Mouse (Mus musculus): Measurements from ENCODE around the gene Dnajb6. TPM values are rescaled to one million over a fixed set of nuclear protein-coding genes. Genes with fewer than 3 reads are reported as not detected.
"Not testable (repeated sequence)": the region's sequence is repeated elsewhere in the genome, so short reads cannot be mapped to it uniquely, and the experiment has no call there.

Dnajb6 gene
- polyA plus RNA-seq, 1 experiment = 49.8 TPM

GRCm38 (mm10) chr5:29778029-29778428 lies 42.5 kb downstream of the Dnajb6 start:
- H3K27me3 ChIP-seq (replicated peaks; ENCODE audit: control insufficient read depth, insufficient read depth, low read length) = no peaks in the 10 kb centered on the region
- no peaks in the 10 kb centered on the region for H3K36me3 ChIP-seq (ENCODE audit: control insufficient read depth, insufficient read depth, low read length)
- WGBS = 83% methylated on average over 6 of the region's 6 CpGs

GRCm38 (mm10) chr5:29779733-29780132 lies 44.2 kb downstream of the Dnajb6 start:
- not testable (repeated sequence) for H3K27ac ChIP-seq (ENCODE audit: insufficient read depth, low read depth, low read length); H3K4me3 ChIP-seq (ENCODE audit: insufficient read depth, low read depth, low read length); DNase-seq; H3K36me3 ChIP-seq (ENCODE audit: control insufficient read depth, insufficient read depth, low read length); H3K27me3 ChIP-seq (replicated peaks; ENCODE audit: control insufficient read depth, insufficient read depth, low read length); H3K4me1 ChIP-seq (ENCODE audit: control insufficient read depth, insufficient read depth, low read length)
- WGBS = 97% methylated on average over 9 of the region's 9 CpGs

More at GRCm38 (mm10) chr5:29778029-29778428, 42.5 kb downstream of the Dnajb6 start:
- DNase-seq = no peak
- Histone ChIP-seq H3K4me1 (ENCODE audit: control insufficient read depth, insufficient read depth, low read length) (peaks cover under 1% of the 10 kb centered on the region; the same call in 1 of the 2 replicates), H3K4me3 (ENCODE audit: insufficient read depth, low read depth, low read length) (no peak overlapping the region), H3K27ac (ENCODE audit: insufficient read depth, low read depth, low read length) (no peak overlapping the region)
- TF ChIP-seq POLR2A (IDR thresholded peaks at IDR 0.05; ENCODE audit: low read depth, low read length) (no peak), CTCF (conservative IDR thresholded peaks at IDR 0.05; ENCODE audit: insufficient read depth, insufficient read length, low read depth, low read length) (no peak)

- Histone ChIP-seq H3K27me3 (replicated peaks; ENCODE audit: control insufficient read depth, insufficient read depth, low read length) (no peaks in the 10 kb centered on the region), H3K36me3 (ENCODE audit: control insufficient read depth, insufficient read depth, low read length) (no peaks in the 10 kb centered on the region), H3K4me3 (ENCODE audit: insufficient read depth, low read depth, low read length) (no peak overlapping the region), H3K4me1 (ENCODE audit: control insufficient read depth, insufficient read depth, low read length) (no peaks in the 10 kb centered on the region), H3K27ac (ENCODE audit: insufficient read depth, low read depth, low read length) (no peak overlapping the region)
- TF ChIP-seq CTCF (conservative IDR thresholded peaks at IDR 0.05; ENCODE audit: insufficient read depth, insufficient read length, low read depth, low read length) (no peak), POLR2A (IDR thresholded peaks at IDR 0.05; ENCODE audit: low read depth, low read length) (no peak)
- no peak for DNase-seq
- 81% methylated on average over 3 of the region's 3 CpGs for WGBS
These were observed 46.8 kb downstream of the Dnajb6 start for GRCm38 (mm10) chr5:29782261-29782660.

GRCm38 (mm10) chr5:29784906-29785305 lies 49.4 kb downstream of the Dnajb6 start:
- not testable (repeated sequence) for H3K4me3 ChIP-seq (ENCODE audit: insufficient read depth, low read depth, low read length); DNase-seq; H3K27me3 ChIP-seq (replicated peaks; ENCODE audit: control insufficient read depth, insufficient read depth, low read length); H3K36me3 ChIP-seq (ENCODE audit: control insufficient read depth, insufficient read depth, low read length); H3K4me1 ChIP-seq (ENCODE audit: control insufficient read depth, insufficient read depth, low read length); H3K27ac ChIP-seq (ENCODE audit: insufficient read depth, low read depth, low read length)
- 89% methylated on average over 12 of the region's 13 CpGs for WGBS

GRCm38 (mm10) chr5:29785953-29786352 lies 50.5 kb downstream of the Dnajb6 start:
- not testable (repeated sequence) for H3K4me3 ChIP-seq (ENCODE audit: insufficient read depth, low read depth, low read length); DNase-seq; H3K27me3 ChIP-seq (replicated peaks; ENCODE audit: control insufficient read depth, insufficient read depth, low read length); H3K27ac ChIP-seq (ENCODE audit: insufficient read depth, low read depth, low read length); H3K36me3 ChIP-seq (ENCODE audit: control insufficient read depth, insufficient read depth, low read length); H3K4me1 ChIP-seq (ENCODE audit: control insufficient read depth, insufficient read depth, low read length)
- 93% methylated on average over 1 of the region's 11 CpGs for WGBS

- H3K27ac ChIP-seq (ENCODE audit: insufficient read depth, low read depth, low read length); DNase-seq; H3K4me1 ChIP-seq (ENCODE audit: control insufficient read depth, insufficient read depth, low read length); H3K36me3 ChIP-seq (ENCODE audit: control insufficient read depth, insufficient read depth, low read length); H3K27me3 ChIP-seq (replicated peaks; ENCODE audit: control insufficient read depth, insufficient read depth, low read length); H3K4me3 ChIP-seq (ENCODE audit: insufficient read depth, low read depth, low read length): not testable (repeated sequence)
- WGBS = 95% methylated on average over 8 of the region's 8 CpGs
These were observed 59.4 kb downstream of the Dnajb6 start for GRCm38 (mm10) chr5:29794933-29795332.

GRCm38 (mm10) chr5:29808940-29809339 lies 73.5 kb downstream of the Dnajb6 start:
- TF ChIP-seq POLR2A (IDR thresholded peaks at IDR 0.05; ENCODE audit: low read depth, low read length) (no peak), CTCF (conservative IDR thresholded peaks at IDR 0.05; ENCODE audit: insufficient read depth, insufficient read length, low read depth, low read length) (no peak)
- DNase-seq = no peak
- Histone ChIP-seq H3K4me1 (ENCODE audit: control insufficient read depth, insufficient read depth, low read length) (no peaks in the 10 kb centered on the region), H3K27ac (ENCODE audit: insufficient read depth, low read depth, low read length) (no peak overlapping the region), H3K27me3 (replicated peaks; ENCODE audit: control insufficient read depth, insufficient read depth, low read length) (no peaks in the 10 kb centered on the region), H3K4me3 (ENCODE audit: insufficient read depth, low read depth, low read length) (no peak overlapping the region), H3K36me3 (ENCODE audit: control insufficient read depth, insufficient read depth, low read length) (no peaks in the 10 kb centered on the region)
- WGBS = 97% methylated on average over 1 of the region's 1 CpGs

- H3K27me3 ChIP-seq (replicated peaks; ENCODE audit: control insufficient read depth, insufficient read depth, low read length); H3K4me1 ChIP-seq (ENCODE audit: control insufficient read depth, insufficient read depth, low read length); H3K36me3 ChIP-seq (ENCODE audit: control insufficient read depth, insufficient read depth, low read length); H3K4me3 ChIP-seq (ENCODE audit: insufficient read depth, low read depth, low read length); DNase-seq; H3K27ac ChIP-seq (ENCODE audit: insufficient read depth, low read depth, low read length): not testable (repeated sequence)
- WGBS = 89% methylated on average over 7 of the region's 7 CpGs
These were observed 76.0 kb downstream of the Dnajb6 start for GRCm38 (mm10) chr5:29811377-29811921.
